ENCODE assay signal across 8 mouse cellular contexts in the genomic region with DNA sequence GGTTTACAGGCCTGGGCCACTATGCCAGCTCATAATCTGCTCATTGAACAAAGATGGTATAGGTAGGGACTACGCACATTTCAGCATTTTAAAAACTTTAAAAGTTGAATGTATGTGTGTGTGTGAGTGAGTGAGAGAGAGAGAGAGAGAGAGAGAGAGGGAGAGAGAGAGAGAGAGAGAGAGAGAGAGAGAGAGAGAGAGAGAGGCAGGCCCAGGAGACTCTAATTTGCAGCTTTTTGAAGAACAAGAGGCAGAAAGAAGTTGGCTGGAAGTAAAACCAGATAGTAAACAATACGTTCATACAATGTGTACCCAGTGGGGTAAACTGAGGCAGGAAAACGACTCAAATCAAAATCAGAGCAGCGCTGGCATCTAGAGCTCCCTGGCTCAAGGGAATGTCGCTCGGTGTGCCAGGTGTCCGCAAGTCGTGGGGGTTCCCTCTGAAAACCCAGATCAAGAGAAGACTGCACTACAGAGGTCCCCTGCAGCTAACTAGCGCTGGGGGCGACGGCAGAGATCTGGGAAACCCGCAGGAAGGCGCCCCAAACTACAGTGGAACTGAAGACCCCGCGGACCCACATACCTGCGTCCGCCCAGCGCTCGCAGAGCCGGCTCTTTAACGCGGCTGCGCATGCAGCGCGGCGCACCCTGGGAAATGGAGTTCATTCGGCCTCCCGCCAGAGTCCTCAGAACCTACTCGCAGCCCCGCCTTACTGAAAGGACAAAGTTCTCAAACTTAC. TPM values are rescaled to one million over a fixed set of nuclear protein-coding genes. Genes with fewer than 3 reads are reported as not detected.
DNase-seq lines count a peak whose midpoint lies in the region; ATAC-seq lines count a peak whose summit lies in the region.

TSS of gene Fuk (minus strand) at position 650 of the 740 bp plus-strand sequence.

- peaks cover 26% of the 10 kb centered on the region for H3K36me3 ChIP-seq in heart, embryonic 13.5 days
- H3K36me3 ChIP-seq in liver, embryonic 12.5 days, result peaks cover 18% of the 10 kb centered on the region
- peaks cover 6% of the 10 kb centered on the region; the same call in 1 of the 2 replicates for H3K36me3 ChIP-seq in stomach, embryonic 14.5 days (ENCODE audit: control insufficient read depth, insufficient read depth, low read length)

- ATAC-seq in CD4-positive, CD25-positive, alpha-beta regulatory T cell, adult 4 months, result peak; percentile 100
- peak; percentile 100 for ATAC-seq in erythroid progenitor cell, adult 5-6 weeks (replicated peaks; ENCODE audit: low FRiP score, poor library complexity, severe bottlenecking)
- ATAC-seq in heart, embryonic 13.5 days (ENCODE audit: extremely low read depth, insufficient number of reproducible peaks, low FRiP score, low TSS enrichment), result peak; percentile 82; the same call in 1 of the 2 replicates
- peak; percentile 94 for ATAC-seq in liver, embryonic 12.5 days
- peak; percentile 93 for ATAC-seq in stomach, embryonic 14.5 days (ENCODE audit: insufficient number of reproducible peaks, insufficient read depth, low FRiP score, low read depth)

- no peaks in the 10 kb centered on the region for H3K4me1 ChIP-seq in brown adipose tissue, adult 24 weeks (ENCODE audit: control insufficient read depth, insufficient read depth, insufficient read length, low read length)
- H3K4me1 ChIP-seq in heart, embryonic 13.5 days, result peaks cover 5% of the 10 kb centered on the region
- peaks cover 20% of the 10 kb centered on the region for H3K4me1 ChIP-seq in liver, embryonic 12.5 days
- H3K4me1 ChIP-seq in stomach, embryonic 14.5 days (ENCODE audit: control insufficient read depth, insufficient read depth, low read length), result peaks cover 3% of the 10 kb centered on the region; the same call in 1 of the 2 replicates

- no peak within 1 kb of the TSS for H3K27ac ChIP-seq in brown adipose tissue, adult 24 weeks (replicated peaks; ENCODE audit: low read depth, low read length)
- H3K27ac ChIP-seq in heart, embryonic 13.5 days (replicated peaks), result no peak within 1 kb of the TSS
- no peak within 1 kb of the TSS; the same call in 1 of the 2 replicates for H3K27ac ChIP-seq in liver, embryonic 12.5 days
- H3K27ac ChIP-seq in stomach, embryonic 14.5 days (ENCODE audit: low read length), result no peak within 1 kb of the TSS

- no peaks in the 10 kb centered on the region for H3K9me3 ChIP-seq in heart, embryonic 13.5 days
- no peaks in the 10 kb centered on the region for H3K9me3 ChIP-seq in liver, embryonic 12.5 days (replicated peaks)
- H3K9me3 ChIP-seq in stomach, embryonic 14.5 days (ENCODE audit: control insufficient read depth, low read depth, low read length), result no peaks in the 10 kb centered on the region

- H3K4me2 ChIP-seq in heart, embryonic 13.5 days, result peak within 1 kb of the TSS; percentile 70
- peak within 1 kb of the TSS; percentile 78 for H3K4me2 ChIP-seq in liver, embryonic 12.5 days
- peak within 1 kb of the TSS; percentile 57 for H3K4me2 ChIP-seq in stomach, embryonic 14.5 days (replicated peaks; ENCODE audit: low read depth, low read length)

- peak within 1 kb of the TSS; percentile 89 for H3K4me3 ChIP-seq in brown adipose tissue, adult 24 weeks (ENCODE audit: insufficient read depth, low read depth, low read length)
- H3K4me3 ChIP-seq in heart, embryonic 13.5 days, result peak within 1 kb of the TSS; percentile 73
- H3K4me3 ChIP-seq in liver, embryonic 12.5 days, result peak within 1 kb of the TSS; percentile 72
- H3K4me3 ChIP-seq in stomach, embryonic 14.5 days (ENCODE audit: low read depth, low read length), result peak within 1 kb of the TSS; percentile 67

- peak within 1 kb of the TSS; percentile 87 for H3K9ac ChIP-seq in heart, embryonic 13.5 days
- H3K9ac ChIP-seq in liver, embryonic 12.5 days, result peak within 1 kb of the TSS; percentile 74
- peak within 1 kb of the TSS; percentile 50 for H3K9ac ChIP-seq in stomach, embryonic 14.5 days (replicated peaks; ENCODE audit: low read depth, low read length)

- 3% methylated on average over 30 of the region's 30 CpGs for WGBS in heart, embryonic 13.5 days
- 3% methylated on average over 30 of the region's 30 CpGs for WGBS in liver, embryonic 12.5 days (ENCODE audit: insufficient replicate concordance)
- 2% methylated on average over 30 of the region's 30 CpGs for WGBS in stomach, embryonic 14.5 days

- no peaks in the 10 kb centered on the region for H3K27me3 ChIP-seq in heart, embryonic 13.5 days (replicated peaks)
- no peaks in the 10 kb centered on the region for H3K27me3 ChIP-seq in liver, embryonic 12.5 days (replicated peaks)
- no peaks in the 10 kb centered on the region for H3K27me3 ChIP-seq in stomach, embryonic 14.5 days (ENCODE audit: control insufficient read depth, insufficient read depth, low read length)

- peak; percentile 91 for DNase-seq in kidney, postnatal 10 days
- peak; percentile 50 to 66 for DNase-seq in natural killer cell, adult 2 months (ENCODE audit: low spot score in 2 of 2)

RNA-seq across cellular contexts. Expression of gene Fuk, which starts in this region (rescaled TPM):
- 1 to 10 TPM; 1.3 to 2.4 TPM for polyA plus RNA-seq in CD4-positive, CD25-positive, alpha-beta regulatory T cell, adult 4 months (2017; shearing (Covaris generic))
- 2.9 and 4.6 TPM in 2 replicates for polyA plus RNA-seq in brown adipose tissue, adult 24 weeks (2012; ENCODE audit: insufficient read depth, insufficient read length, missing spikeins)
- 0.42 TPM in 1 of 2 replicates, not detected in the other for total RNA-seq in erythroid progenitor cell, adult 5-6 weeks (2015; ENCODE audit: low replicate concordance)
- total RNA-seq in erythroid progenitor cell, adult 5-6 weeks (2017; ENCODE audit: low replicate concordance), result 0.51 and 1.4 TPM in 2 replicates
- 6.8 and 7.1 TPM in 2 replicates for polyA plus RNA-seq in heart, embryonic 13.5 days (2015; fragmentation: Nextera tagmentation; extraction: Ambion mirVana)
- polyA plus RNA-seq in liver, embryonic 12.5 days (2016; fragmentation: Nextera tagmentation; extraction: Ambion mirVana), result 5.1 and 5.7 TPM in 2 replicates
- 8.2 and 9.0 TPM in 2 replicates for polyA plus RNA-seq in stomach, embryonic 14.5 days (2014; fragmentation: Nextera tagmentation; extraction: Ambion mirVana)
